Mouse (Mus musculus) liver, postnatal 0 days (tissue): ENCODE measurements around the gene Fbxo40.

Experiments used
- CTCF ChIP-seq: sonication (generic); IDR thresholded peaks from 2 replicates; pipeline ENCODE4 v1.5.1; 2016; ENCODE audit warnings: antibody characterized with exemption, low read depth
- EP300 ChIP-seq: IDR thresholded peaks from 2 replicates; pipeline ENCODE4 v1.6.1; 2016; ENCODE audit warnings: antibody characterized with exemption, low read depth, mild to moderate bottlenecking

DNA sequence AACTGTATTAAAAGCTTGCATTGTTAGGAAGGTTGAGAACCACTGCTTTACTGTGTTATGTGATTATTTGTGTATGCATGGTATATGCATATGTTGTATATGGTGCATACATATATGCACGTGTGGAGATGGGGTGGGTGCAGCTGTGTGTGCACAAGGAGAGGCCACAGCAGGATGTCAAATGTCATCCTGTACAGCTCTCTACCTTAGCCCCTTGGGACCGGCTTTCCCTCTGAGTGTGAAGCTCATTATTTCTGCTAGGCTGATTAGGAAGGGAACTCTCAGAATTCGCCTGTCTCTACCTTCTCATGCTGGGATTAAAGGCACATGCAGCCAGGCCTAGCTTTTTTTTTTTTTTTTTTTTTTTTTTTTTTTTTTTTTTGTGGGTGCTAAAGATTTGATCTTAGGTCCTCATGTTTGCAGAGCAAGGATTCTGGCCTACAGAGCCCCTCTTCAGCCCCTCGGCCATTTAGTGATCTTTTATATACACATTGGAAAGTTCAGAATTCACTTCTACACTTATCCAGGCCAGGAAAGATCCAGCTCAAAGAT, 42.5 kb downstream of the Fbxo40 start:
- TF ChIP-seq EP300 = no peak
- no peak for TF ChIP-seq CTCF
